ENCODE assay signal across 11 mouse cellular contexts in the genomic region with DNA sequence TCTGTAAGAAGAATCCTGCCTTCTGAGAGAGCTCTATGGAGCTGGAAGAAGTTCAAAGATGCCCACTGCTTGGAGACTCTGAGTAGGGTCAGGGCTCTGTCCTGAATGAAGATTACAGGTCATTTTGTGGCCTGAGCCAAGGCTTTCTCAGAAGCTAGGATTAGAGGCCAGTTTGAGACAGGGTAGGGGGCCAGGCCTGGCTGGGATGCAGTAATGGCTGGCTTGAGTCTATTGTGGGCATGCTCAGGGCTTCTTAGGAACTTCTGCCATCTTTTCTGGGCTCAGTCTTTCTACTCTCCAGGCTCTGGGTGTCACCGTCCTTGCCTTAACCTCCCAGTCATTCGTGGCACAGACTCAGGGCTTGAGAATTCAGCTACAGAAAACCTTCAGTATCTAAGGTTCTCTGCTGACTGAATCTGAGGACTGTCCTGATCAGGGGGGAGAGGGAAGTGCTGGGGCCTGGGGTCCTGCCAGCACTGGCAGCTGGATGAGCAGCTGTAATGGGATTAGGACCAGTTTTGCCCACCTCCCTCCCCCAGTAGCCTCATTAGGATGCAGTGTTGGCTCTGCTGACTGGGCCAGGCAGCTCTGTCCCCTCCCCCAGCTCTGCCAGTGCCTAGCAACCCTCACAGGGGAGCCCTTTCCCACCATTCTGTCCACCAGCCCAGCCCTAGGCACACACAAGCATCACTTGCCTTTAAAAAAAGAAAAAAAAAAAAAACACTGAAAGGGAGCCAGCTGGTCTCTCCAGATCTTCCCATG. TPM values are rescaled to one million over a fixed set of nuclear protein-coding genes. Genes with fewer than 3 reads are reported as not detected.
DNase-seq lines count a peak whose midpoint lies in the region; ATAC-seq and TF ChIP-seq lines count a peak whose summit lies in the region.
"Had no signal": no experiment of that assay in that cellular context is flagged by ENCODE, and none has a peak within 500 bp of the region (broad histone marks: within the 10 kb centered on the region; RNA-seq: fewer than 3 reads in every experiment).

No protein-coding gene starts in this region.

- H3K27me3 ChIP-seq in stomach, embryonic 14.5 days (ENCODE audit: control insufficient read depth, insufficient read depth, low read length): no peaks in the 10 kb centered on the region
- H3K27me3 ChIP-seq in liver, embryonic 12.5 days (replicated peaks): peaks cover 17% of the 10 kb centered on the region
- H3K27me3 ChIP-seq: embryonic facial prominence, embryonic 12.5 days had no signal

- H3K36me3 ChIP-seq in stomach, embryonic 14.5 days (ENCODE audit: control insufficient read depth, insufficient read depth, low read length): no peaks in the 10 kb centered on the region
- H3K36me3 ChIP-seq in liver, embryonic 12.5 days: no peaks in the 10 kb centered on the region
- H3K36me3 ChIP-seq: embryonic facial prominence, embryonic 12.5 days had no signal

- H3K27ac ChIP-seq in left cerebral cortex, adult 2 months: peak overlapping the region; percentile 48; the same call in 1 of the 2 replicates
- H3K27ac ChIP-seq in stomach, embryonic 14.5 days (ENCODE audit: low read length): no peak overlapping the region
- H3K27ac ChIP-seq in liver, embryonic 12.5 days: no peak overlapping the region
- H3K27ac ChIP-seq: embryonic facial prominence, embryonic 12.5 days; kidney, postnatal 0 days had no signal

- intact Hi-C loops in left cerebral cortex, adult 2 months (cut with DNase I): no loop called here

- no peak overlapping the region for H3K9ac ChIP-seq in stomach, embryonic 14.5 days (replicated peaks; ENCODE audit: low read depth, low read length)
- H3K9ac ChIP-seq in liver, embryonic 12.5 days: no peak overlapping the region
- H3K9ac ChIP-seq: embryonic facial prominence, embryonic 12.5 days had no signal

- peak; percentile 73; the same call in 1 of the 2 replicates for ATAC-seq in stomach, embryonic 14.5 days (ENCODE audit: insufficient number of reproducible peaks, insufficient read depth, low FRiP score, low read depth)
- no peak for ATAC-seq in liver, embryonic 12.5 days

- no peaks in the 10 kb centered on the region for H3K9me3 ChIP-seq in stomach, embryonic 14.5 days (ENCODE audit: control insufficient read depth, low read depth, low read length)
- no peaks in the 10 kb centered on the region for H3K9me3 ChIP-seq in liver, embryonic 12.5 days (replicated peaks)
- H3K9me3 ChIP-seq: embryonic facial prominence, embryonic 12.5 days had no signal

- H3K4me1 ChIP-seq in stomach, embryonic 14.5 days (ENCODE audit: control insufficient read depth, insufficient read depth, low read length): peaks cover 6% of the 10 kb centered on the region; the same call in 1 of the 2 replicates
- H3K4me1 ChIP-seq in liver, embryonic 12.5 days: no peaks in the 10 kb centered on the region

- H3K4me2 ChIP-seq in stomach, embryonic 14.5 days (replicated peaks; ENCODE audit: low read depth, low read length): no peak overlapping the region
- no peak overlapping the region for H3K4me2 ChIP-seq in liver, embryonic 12.5 days
- H3K4me2 ChIP-seq: embryonic facial prominence, embryonic 12.5 days had no signal

- DNase-seq in left cerebral cortex, adult 2 months (ENCODE audit: extremely low spot score in 1 of 2, low spot score in 2 of 2): peak in 1 of 2 experiments; percentile 53
- DNase-seq in left cerebral cortex, adult 11 months (ENCODE audit: low spot score): no peak
- peak; percentile 70 to 84 for DNase-seq in frontal cortex, postnatal 10 days (ENCODE audit: low spot score in 2 of 2)
- peak; percentile 48 for DNase-seq in mesoderm, embryonic 11.5 days (ENCODE audit: low read depth, low spot score)
- DNase-seq in kidney, adult 11 months: no peak
- no peak for DNase-seq in spleen, postnatal 36 days (ENCODE audit: low spot score in 2 of 2)

- no peak for TF ChIP-seq CTCF in left cerebral cortex, adult 2 months (IDR thresholded peaks at IDR 0.05)

- no peak overlapping the region for H3K4me3 ChIP-seq in left cerebral cortex, adult 2 months
- no peak overlapping the region for H3K4me3 ChIP-seq in stomach, embryonic 14.5 days (ENCODE audit: low read depth, low read length)
- no peak overlapping the region for H3K4me3 ChIP-seq in liver, embryonic 12.5 days
- H3K4me3 ChIP-seq: embryonic facial prominence, embryonic 12.5 days had no signal

- 27% methylated on average over 2 of the region's 2 CpGs for WGBS in stomach, embryonic 14.5 days
- 20% methylated on average over 2 of the region's 2 CpGs for WGBS in liver, embryonic 12.5 days (ENCODE audit: insufficient replicate concordance)

RNA-seq across cellular contexts. Expression of gene Adcyap1r1, which starts 7.7 kb away (rescaled TPM):
- 100 to 1,000 TPM; 118 to 121 TPM for total RNA-seq in left cerebral cortex, adult 2 months (2021)
- 13.3 and 13.8 TPM in 2 replicates for polyA plus RNA-seq in stomach, embryonic 14.5 days (2014; fragmentation: Nextera tagmentation; extraction: Ambion mirVana)
- 0.12 and 0.24 TPM in 2 replicates for polyA plus RNA-seq in liver, embryonic 12.5 days (2016; fragmentation: Nextera tagmentation; extraction: Ambion mirVana)
- total RNA-seq: MEL had no signal

Comparison
In these comparisons a context has a peak if more than half of its experiments do, and no peak if none do; other contexts are left out.
1. DNase-seq: peak in frontal cortex, postnatal 10 days (2 of 2) and mesoderm, embryonic 11.5 days (single experiment); none in left cerebral cortex, adult 11 months (single experiment), kidney, adult 11 months (single experiment) and spleen, postnatal 36 days (0 of 2).
2. RNA of gene Adcyap1r1, which starts 7.7 kb away (polyA plus RNA-seq): 13.3 to 13.8 TPM in stomach, embryonic 14.5 days; 0.12 to 0.24 TPM in liver, embryonic 12.5 days; every median in the first group is over 10 times any median in the second.